Mouse (Mus musculus) T-helper 2 cell (primary cell): ENCODE results near the gene Mef2d.

Experiments
- in situ Hi-C: fragments of 300-600 bp; cut with MboI, MseI; formaldehyde crosslinking; loops from one replicate; pipeline ENCODE4 v1.15.1; 2025; ENCODE audit warnings: high pct_unique_total_duplicates

Gene Mef2d

GRCm38 (mm10) chr3:88141787-88142523, at the start of gene Mef2d:
Gene Mef2d, plus strand, starts transcription at chr3:88142372.
- in situ Hi-C loops = loop anchor here (10.0 kb wide), 1 partner anchor 803 kb away; no protein-coding TSS in a partner anchor

GRCm38 (mm10) chr3:88094126-88094525, 48.0 kb upstream of the Mef2d start:
- in situ Hi-C loops = no loop called here

GRCm38 (mm10) chr3:88097666-88098065, 44.5 kb upstream of the Mef2d start:
- in situ Hi-C loops = no loop called here

- in situ Hi-C loops = no loop called here
Measured at GRCm38 (mm10) chr3:88100251-88100650, 41.9 kb upstream of the Mef2d start.

GRCm38 (mm10) chr3:88101736-88102135, 40.4 kb upstream of the Mef2d start:
- in situ Hi-C loops = no loop called here

- in situ Hi-C loops = no loop called here
Measured at GRCm38 (mm10) chr3:88102196-88102595, 40.0 kb upstream of the Mef2d start.

GRCm38 (mm10) chr3:88102611-88103010, 39.6 kb upstream of the Mef2d start:
- in situ Hi-C loops = no loop called here

GRCm38 (mm10) chr3:88106126-88106525, 36.0 kb upstream of the Mef2d start:
- in situ Hi-C loops = no loop called here

GRCm38 (mm10) chr3:88109126-88109525, 33.0 kb upstream of the Mef2d start:
- in situ Hi-C loops = no loop called here

GRCm38 (mm10) chr3:88114396-88114795, 27.8 kb upstream of the Mef2d start:
- in situ Hi-C loops = no loop called here

- in situ Hi-C loops = no loop called here
Measured at GRCm38 (mm10) chr3:88120117-88120651, 22.0 kb upstream of the Mef2d start.

GRCm38 (mm10) chr3:88121164-88122131, 20.7 kb upstream of the Mef2d start:
- in situ Hi-C loops = no loop called here

- in situ Hi-C loops = no loop called here
Measured at GRCm38 (mm10) chr3:88125195-88125594, 17.0 kb upstream of the Mef2d start.

GRCm38 (mm10) chr3:88126181-88126580, 16.0 kb upstream of the Mef2d start:
- in situ Hi-C loops = no loop called here

GRCm38 (mm10) chr3:88127636-88128035, 14.5 kb upstream of the Mef2d start:
- in situ Hi-C loops = no loop called here

GRCm38 (mm10) chr3:88128056-88128455, 14.1 kb upstream of the Mef2d start:
- in situ Hi-C loops = no loop called here

- in situ Hi-C loops = no loop called here
Measured at GRCm38 (mm10) chr3:88129006-88129405, 13.2 kb upstream of the Mef2d start.

GRCm38 (mm10) chr3:88131071-88131470, 11.1 kb upstream of the Mef2d start:
- in situ Hi-C loops = no loop called here

- in situ Hi-C loops = no loop called here
Measured at GRCm38 (mm10) chr3:88132492-88132891, 9.7 kb upstream of the Mef2d start.

- in situ Hi-C loops = no loop called here
Measured at GRCm38 (mm10) chr3:88133187-88133771, 8.9 kb upstream of the Mef2d start.

- in situ Hi-C loops = no loop called here
Measured at GRCm38 (mm10) chr3:88136346-88136745, 5.8 kb upstream of the Mef2d start.

GRCm38 (mm10) chr3:88136945-88137494, 5.2 kb upstream of the Mef2d start:
- in situ Hi-C loops = no loop called here
